Mouse (Mus musculus) liver, embryonic 14.5 days (tissue): ENCODE results near the gene Nfkbie. TPM values are rescaled to one million over a fixed set of nuclear protein-coding genes. Genes with fewer than 3 reads are reported as not detected.
A peak's percentile ranks its signal among the peaks of the same experiment; 100 is the strongest.

ENCODE experiments used
- ATAC-seq: fragments of 200-750 bp; cut with Nextera tagmentation; 2 replicates; pipeline ENCODE4 v1.8.0; 2017; ENCODE audit warnings: moderate number of reproducible peaks, mild to moderate bottlenecking, moderate library complexity; ENCODE audit not compliant: insufficient read depth
- DNase-seq, 3 experiments: peaks; one replicate each; pipeline ENCODE4 v3.0.0-alpha.2; 2012 to 2013; ENCODE audit warnings: low read depth in 3 of 3, low spot score in 3 of 3
- H3K27ac ChIP-seq: fragments of 300-500 bp; sonication (generic); 2 replicates; pipeline ENCODE4 v1.5.1; 2014; ENCODE audit warnings: moderate library complexity, mild to moderate bottlenecking, control low read depth, inconsistent platforms
- H3K27me3 ChIP-seq: fragments of 300-500 bp; sonication (generic); 2 replicates; pipeline ENCODE4 v1.6.1; 2014; ENCODE audit warnings: mild to moderate bottlenecking, low read length, moderate library complexity; ENCODE audit not compliant: control insufficient read depth, insufficient read depth
- H3K36me3 ChIP-seq: fragments of 300-500 bp; sonication (generic); replicated peaks from 2 replicates; pipeline ENCODE4 v1.6.1; 2014; ENCODE audit warnings: low read depth; ENCODE audit not compliant: control insufficient read depth, insufficient read depth
- H3K4me1 ChIP-seq, 2 experiments: fragments of 200-500 bp in 1 of 2; fragments of 300-500 bp in 1 of 2; sonication (generic) in 1 of 2; replicated peaks; 2 replicates each; pipeline ENCODE4 v1.6.1; 2012 to 2014; ENCODE audit warnings: antibody characterized with exemption in 1 of 2, inconsistent platforms in 1 of 2, low read length in 1 of 2; ENCODE audit not compliant: control insufficient read depth in 2 of 2, insufficient read depth in 2 of 2
- H3K4me2 ChIP-seq: fragments of 300-500 bp; sonication (generic); 2 replicates; pipeline ENCODE4 v1.6.1; 2014; ENCODE audit warnings: low read depth, mild to moderate bottlenecking, control low read depth, moderate library complexity
- H3K4me3 ChIP-seq, 2 experiments: fragments of 200-500 bp in 1 of 2; fragments of 300-500 bp in 1 of 2; sonication (generic) in 1 of 2; 2 replicates each; pipeline ENCODE4 v1.5.1; 2012 to 2014; ENCODE audit warnings: low read depth in 2 of 2, low read length in 2 of 2, mild to moderate bottlenecking in 2 of 2, control low read depth in 1 of 2, inconsistent platforms in 1 of 2, moderate library complexity in 1 of 2; ENCODE audit not compliant: insufficient read depth in 1 of 2
- H3K9ac ChIP-seq: fragments of 300-500 bp; sonication (generic); replicated peaks from 2 replicates; pipeline ENCODE4 v1.6.1; 2014; ENCODE audit warnings: mild to moderate bottlenecking, control low read depth, moderate library complexity
- H3K9me3 ChIP-seq: fragments of 300-500 bp; sonication (generic); 2 replicates; pipeline ENCODE4 v1.6.1; 2016; ENCODE audit warnings: low read length, mixed read lengths; ENCODE audit not compliant: control insufficient read depth
- CTCF ChIP-seq: IDR thresholded peaks from 2 replicates; pipeline ENCODE4 v1.5.1; 2016; ENCODE audit warnings: antibody characterized with exemption, low read depth, control low read depth
- EP300 ChIP-seq: IDR thresholded peaks from 2 replicates; pipeline ENCODE4 v1.6.1; 2016; ENCODE audit warnings: antibody characterized with exemption, low read depth
- WGBS: fragments of 180-500 bp; shearing (Covaris S2); extraction: QIAGEN DNeasy Blood & Tissue Kit; methylation state at CpG from one replicate; pipeline ENCODE4 v1.1.7; 2014; ENCODE audit not compliant: insufficient replicate concordance; 5-methylcytosine and 5-hydroxymethylcytosine counted together
- polyA plus RNA-seq, 2 experiments: library from polyadenylated mRNA; depleted of rRNA in 1 of 2; stranded (reverse) in 1 of 2; unstranded in 1 of 2; fragments of >200 nt; fragmentation: Nextera tagmentation in 1 of 2; extraction: Ambion mirVana in 1 of 2; gene quantifications; 2 replicates each; pipeline versions ENCODE4 v1.2.1 to v1.2.3; 2012 to 2014

Gene Nfkbie
- polyA plus RNA-seq, 2 experiments, result 0.65 to 0.66 TPM

DNA sequence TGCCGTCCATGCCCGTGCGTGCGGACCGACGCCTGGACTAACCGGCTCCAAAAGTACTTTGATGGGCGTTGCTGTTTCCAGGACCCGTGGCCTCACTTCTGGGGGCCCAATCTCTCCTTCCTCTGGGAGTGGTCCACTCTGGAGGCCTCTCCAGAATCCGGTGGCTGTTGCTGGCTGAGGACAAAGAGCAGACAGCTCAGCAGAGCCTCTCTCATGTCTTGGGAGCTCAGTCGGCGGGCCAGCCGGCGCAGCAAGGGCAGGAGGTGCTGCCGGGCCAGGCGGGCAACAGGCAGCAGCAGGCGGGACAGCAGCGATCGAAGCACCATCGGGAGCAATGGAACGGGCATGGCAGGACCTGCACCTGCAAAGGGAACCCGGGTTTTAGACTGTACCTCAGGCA, 45.8 kb downstream of the Nfkbie start:
- Histone ChIP-seq H3K9me3 (no peaks in the 10 kb centered on the region), H3K4me2 (peak overlapping the region; percentile 46), H3K4me3 (no peak overlapping the region), H3K36me3 (no peaks in the 10 kb centered on the region), H3K27me3 (no peaks in the 10 kb centered on the region; the same call in 1 of the 2 replicates), H3K9ac (peak overlapping the region; percentile 32), H3K27ac (no peak overlapping the region), H3K4me1 (peaks cover 36 to 47% of the 10 kb centered on the region in 2 experiments)
- ATAC-seq, result no peak
- WGBS, result 35% methylated on average over 22 of the region's 22 CpGs
- DNase-seq, result no peak
- TF ChIP-seq EP300 (no peak), CTCF (no peak)

DNA sequence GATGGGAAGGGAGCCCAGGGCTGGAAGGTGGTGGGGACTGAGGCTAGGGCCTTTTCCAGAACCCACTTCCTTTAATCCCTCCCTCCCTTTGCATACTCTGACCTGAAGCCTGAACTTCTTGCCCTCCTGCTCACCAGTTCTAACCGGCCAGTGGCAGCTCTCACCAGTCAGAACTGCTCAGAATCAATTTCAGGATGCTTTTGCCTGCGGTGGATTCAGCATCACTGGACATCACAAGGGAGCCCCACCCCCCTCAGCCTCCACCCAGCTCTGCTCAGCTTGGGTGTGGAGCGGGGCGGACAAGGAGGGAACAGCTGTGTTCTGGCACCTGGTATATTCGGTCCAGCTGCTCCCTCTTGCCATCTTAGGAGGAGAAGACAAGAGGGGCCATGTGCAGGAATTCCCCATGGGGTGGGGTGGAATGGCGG, 46.4 kb downstream of the Nfkbie start, which contains the start of gene Mymx:
Gene Mymx, minus strand, starts transcription at position 226 of the 428 bp plus-strand sequence.
- H3K36me3 ChIP-seq, result no peaks in the 10 kb centered on the region
- no peaks in the 10 kb centered on the region for H3K9me3 ChIP-seq
- DNase-seq, result no peak
- H3K4me3 ChIP-seq, result no peak within 1 kb of the TSS
- TF ChIP-seq EP300, result no peak
- no peak for ATAC-seq
- H3K4me2 ChIP-seq, result peak within 1 kb of the TSS; percentile 46
- H3K4me1 ChIP-seq, result peaks cover 31 to 41% of the 10 kb centered on the region in 2 experiments
- WGBS, result 64% methylated on average over 6 of the region's 6 CpGs
- H3K27ac ChIP-seq, result no peak within 1 kb of the TSS
- H3K9ac ChIP-seq, result peak within 1 kb of the TSS; percentile 32
- H3K27me3 ChIP-seq, result no peaks in the 10 kb centered on the region; the same call in 1 of the 2 replicates

DNA sequence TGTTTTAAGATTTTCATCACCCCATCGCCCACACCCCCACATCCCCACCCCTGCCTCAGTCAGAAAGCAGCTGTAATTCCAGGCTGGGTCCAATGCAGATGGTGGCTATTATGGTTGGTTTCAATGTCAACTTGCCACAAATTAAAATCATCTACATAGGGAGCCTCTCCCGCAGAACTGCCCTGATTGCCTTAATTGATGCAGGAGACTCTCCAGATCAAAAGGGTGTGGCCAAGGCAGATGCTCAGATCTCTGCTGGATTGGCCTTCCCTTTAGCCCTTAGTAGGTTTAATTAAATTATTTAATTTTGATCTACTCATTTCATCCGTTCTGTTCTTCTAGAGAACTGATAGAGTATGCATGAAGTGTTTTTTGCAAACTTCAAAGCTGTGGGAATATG, 47.5 kb downstream of the Nfkbie start:
- Histone ChIP-seq H3K4me2 (no peak overlapping the region), H3K9me3 (no peaks in the 10 kb centered on the region), H3K36me3 (no peaks in the 10 kb centered on the region), H3K27ac (no peak overlapping the region), H3K4me1 (peaks cover 28 to 35% of the 10 kb centered on the region in 2 experiments), H3K4me3 (no peak overlapping the region), H3K27me3 (no peaks in the 10 kb centered on the region; the same call in 1 of the 2 replicates), H3K9ac (no peak overlapping the region)
- WGBS, result 64% methylated on average over 3 of the region's 3 CpGs
- ATAC-seq (no peak), DNase-seq (no peak)
- TF ChIP-seq EP300, result no peak
- TF ChIP-seq CTCF, result no peak

DNA sequence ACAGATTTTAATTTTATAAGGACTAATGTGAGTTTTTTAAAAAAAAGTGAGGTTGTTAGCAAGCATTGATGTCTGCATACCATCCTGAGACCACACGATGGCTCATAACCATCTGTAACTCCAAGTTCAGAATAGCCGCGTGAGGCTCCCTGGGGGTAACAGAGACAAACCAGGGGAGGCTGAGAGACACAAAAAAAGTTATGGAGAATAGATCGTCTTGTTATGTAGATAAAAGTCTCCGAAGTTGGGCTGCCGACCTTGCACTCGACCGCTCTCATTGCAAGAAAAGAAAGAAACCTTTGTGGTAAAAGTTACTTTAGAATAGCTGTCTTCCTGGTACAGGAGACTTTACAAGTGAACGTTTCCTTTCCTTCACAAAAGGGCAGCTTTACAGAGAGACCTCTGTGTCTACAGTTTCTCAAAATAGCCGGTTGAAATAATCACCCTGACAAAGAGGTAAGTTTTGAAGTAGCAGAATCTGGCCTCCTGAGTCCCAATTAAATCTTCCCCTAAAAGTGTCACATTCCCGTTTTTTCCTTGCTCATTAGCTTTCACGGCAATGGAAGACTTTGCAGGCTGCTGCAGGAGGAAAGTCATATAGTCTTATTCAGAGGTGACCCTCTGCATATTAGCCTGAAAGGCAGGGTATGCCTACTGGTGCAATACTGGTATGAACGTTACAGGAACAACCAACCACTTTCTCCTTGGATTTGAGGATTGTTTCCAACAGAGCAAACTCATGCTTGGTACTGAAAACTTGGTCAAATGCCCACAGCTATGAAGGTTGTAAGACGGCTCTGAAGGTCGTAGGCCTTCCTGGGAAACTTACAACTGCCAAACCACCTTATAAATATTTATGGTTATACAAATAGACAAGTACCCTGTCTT, 51.7 kb downstream of the Nfkbie start:
- Histone ChIP-seq H3K27me3 (no peaks in the 10 kb centered on the region), H3K27ac (no peak overlapping the region), H3K36me3 (no peaks in the 10 kb centered on the region), H3K4me1 (peaks cover 6 to 17% of the 10 kb centered on the region in 2 experiments), H3K9me3 (no peaks in the 10 kb centered on the region), H3K9ac (no peak overlapping the region), H3K4me3 (no peak overlapping the region), H3K4me2 (no peak overlapping the region)
- DNase-seq (no peak), ATAC-seq (no peak)
- WGBS, result 70% methylated on average over 15 of the region's 15 CpGs
- no peak for TF ChIP-seq CTCF
- no peak for TF ChIP-seq EP300

DNA sequence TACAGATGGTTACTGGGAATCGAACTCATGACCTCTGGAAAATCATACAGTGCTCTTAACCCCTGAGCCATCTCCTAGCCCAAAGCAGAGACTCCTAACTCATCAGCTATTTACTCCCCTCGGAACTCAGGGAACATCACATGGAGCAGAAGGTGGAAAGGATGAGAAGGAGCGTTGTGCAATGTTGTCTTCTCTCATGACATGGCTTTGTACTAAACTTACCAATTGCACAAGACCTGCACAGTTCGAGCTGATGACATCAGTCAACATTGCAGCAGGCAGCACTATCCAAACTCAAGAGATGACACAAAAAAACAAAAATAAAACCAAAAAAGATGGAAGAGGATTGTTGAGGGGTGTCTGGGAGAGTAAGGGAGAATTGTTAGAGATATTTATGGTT, 52.9 kb downstream of the Nfkbie start:
- ATAC-seq, result peak; percentile 36; the same call in 1 of the 2 replicates
- no peaks in the 10 kb centered on the region for H3K36me3 ChIP-seq
- TF ChIP-seq CTCF (no peak), EP300 (no peak)

More for the DNA sequence above, 52.9 kb downstream of the Nfkbie start:
- Histone ChIP-seq H3K4me2 (no peak overlapping the region), H3K9ac (no peak overlapping the region), H3K27me3 (no peaks in the 10 kb centered on the region), H3K4me3 (no peak overlapping the region), H3K4me1 (peaks cover 6 to 21% of the 10 kb centered on the region in 2 experiments), H3K27ac (no peak overlapping the region), H3K9me3 (no peaks in the 10 kb centered on the region)
- WGBS, result 66% methylated on average over 4 of the region's 4 CpGs
- no peak for DNase-seq
